Mouse (Mus musculus) brain, embryonic 14.5 days (tissue): Measurements from ENCODE around the gene Ass1.

Experiments
- CTCF ChIP-seq: fragments of 200-500 bp; IDR thresholded peaks from 2 replicates; pipeline ENCODE4 v1.5.1; 2012; ENCODE audit warnings: inconsistent platforms, mild to moderate bottlenecking, moderate library complexity, borderline replicate concordance; ENCODE audit not compliant: insufficient read depth, insufficient read length; ENCODE audit errors: extremely low read depth
- POLR2A ChIP-seq: fragments of 200-500 bp; IDR thresholded peaks from 2 replicates; pipeline ENCODE4 v1.6.1; 2012; ENCODE audit warnings: mild to moderate bottlenecking, inconsistent platforms, borderline replicate concordance; ENCODE audit not compliant: poor library complexity, insufficient read depth, insufficient read length, severe bottlenecking; ENCODE audit errors: extremely low read depth

GRCm38 (mm10) chr2:31453011-31453410 lies 17.0 kb upstream of the Ass1 start:
- no peak for TF ChIP-seq CTCF
- TF ChIP-seq POLR2A, result no peak
